Mouse (Mus musculus): ENCODE results near the gene Tex19.2. TPM values are rescaled to one million over a fixed set of nuclear protein-coding genes. Genes with fewer than 3 reads are reported as not detected.
A peak's percentile ranks its signal among the peaks of the same experiment; 100 is the strongest.

Tex19.2 gene
- polyA plus RNA-seq, 1 experiment from 2014 or later = not detected

DNA sequence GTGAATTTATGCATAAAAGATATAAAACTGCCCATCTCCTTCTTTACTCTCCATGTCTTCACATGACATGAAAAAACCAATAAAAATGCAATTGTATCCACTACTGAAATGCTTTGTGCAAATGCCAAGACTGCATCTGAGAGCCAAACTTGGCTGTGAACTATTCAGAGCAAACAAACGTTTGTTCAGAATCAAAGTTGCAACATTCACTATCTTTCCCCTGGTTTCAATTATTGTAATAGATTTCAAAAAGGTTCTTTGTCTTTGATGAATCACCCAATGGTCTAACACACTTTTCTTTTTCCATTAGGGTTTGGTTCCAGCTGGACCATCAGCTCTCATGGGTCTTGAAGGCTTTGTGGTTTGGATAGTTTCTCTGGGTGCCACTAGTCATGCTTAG, 11.1 kb upstream of the Tex19.2 start:
- 46% methylated on average over 1 of the region's 1 CpGs for WGBS (ENCODE audit: insufficient replicate concordance)
- TF ChIP-seq CTCF (IDR thresholded peaks at IDR 0.05; ENCODE audit: low read depth) (no peak), EP300 (IDR thresholded peaks at IDR 0.05; ENCODE audit: low read depth) (no peak)

GRCm38 (mm10) chr11:121127441-121127840, 9.0 kb upstream of the Tex19.2 start:
- no peak overlapping the region for H3K4me3 ChIP-seq (ENCODE audit: low read depth, low read length)
- H3K36me3 ChIP-seq (replicated peaks; ENCODE audit: insufficient read depth, low read length) = no peaks in the 10 kb centered on the region
- no peaks in the 10 kb centered on the region for H3K9me3 ChIP-seq (ENCODE audit: low read length)
- 0 out of 2 replicates have a peak, but pooled peaks cover 3% of the 10 kb centered on the region for H3K4me1 ChIP-seq (ENCODE audit: insufficient read depth)
- no peak overlapping the region for H3K27ac ChIP-seq (ENCODE audit: low read depth)
- TF ChIP-seq EP300 (IDR thresholded peaks at IDR 0.05; ENCODE audit: low read depth) (no peak), CTCF (IDR thresholded peaks at IDR 0.05; ENCODE audit: low read depth) (no peak)
- ATAC-seq = no peak
- WGBS (ENCODE audit: insufficient replicate concordance) = 86% methylated on average over 3 of the region's 3 CpGs
- no peak for DNase-seq
- no peak overlapping the region for H3K9ac ChIP-seq (replicated peaks)
- H3K27me3 ChIP-seq (ENCODE audit: insufficient read depth, low read length) = no peaks in the 10 kb centered on the region
- no peak overlapping the region for H3K4me2 ChIP-seq (ENCODE audit: low read depth, low read length)

More for the DNA sequence above, 11.1 kb upstream of the Tex19.2 start:
- Histone ChIP-seq H3K4me2 (ENCODE audit: low read depth, low read length) (no peak overlapping the region), H3K4me3 (ENCODE audit: low read depth, low read length) (no peak overlapping the region), H3K27ac (ENCODE audit: low read depth) (no peak overlapping the region), H3K4me1 (ENCODE audit: insufficient read depth) (0 out of 2 replicates have a peak, but pooled peaks cover 3% of the 10 kb centered on the region), H3K9ac (replicated peaks) (no peak overlapping the region), H3K27me3 (ENCODE audit: insufficient read depth, low read length) (no peaks in the 10 kb centered on the region), H3K9me3 (ENCODE audit: low read length) (no peaks in the 10 kb centered on the region), H3K36me3 (replicated peaks; ENCODE audit: insufficient read depth, low read length) (no peaks in the 10 kb centered on the region)
- DNase-seq = no peak
- no peak for ATAC-seq

DNA sequence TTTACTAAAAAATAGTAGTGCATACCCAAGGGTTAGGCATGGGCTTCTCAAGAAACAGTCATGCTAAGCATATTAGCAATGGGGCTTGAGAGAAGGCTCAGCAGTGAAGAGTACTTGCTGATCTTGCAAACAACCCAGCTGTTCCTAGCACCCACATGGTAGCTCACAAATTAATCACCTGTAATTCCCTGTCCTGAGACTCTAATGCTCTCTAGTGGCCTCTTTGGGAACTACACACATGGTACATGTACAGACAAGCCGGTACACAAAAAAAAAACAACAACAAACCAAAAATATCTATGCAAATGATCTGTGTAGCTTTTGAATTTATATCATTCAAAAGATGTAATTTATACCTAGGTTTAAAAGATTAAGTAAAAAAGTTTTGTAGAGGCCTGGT, 7.9 kb upstream of the Tex19.2 start:
- ATAC-seq (no peak), DNase-seq (no peak)
- TF ChIP-seq EP300 (IDR thresholded peaks at IDR 0.05; ENCODE audit: low read depth) (no peak), CTCF (IDR thresholded peaks at IDR 0.05; ENCODE audit: low read depth) (peak; percentile 64)
- no peaks in the 10 kb centered on the region for H3K27me3 ChIP-seq (ENCODE audit: insufficient read depth, low read length)
- no peaks in the 10 kb centered on the region for H3K36me3 ChIP-seq (replicated peaks; ENCODE audit: insufficient read depth, low read length)
- WGBS (ENCODE audit: insufficient replicate concordance) = 72% methylated on average over 1 of the region's 1 CpGs
- no peak overlapping the region for H3K4me3 ChIP-seq (ENCODE audit: low read depth, low read length)
- no peak overlapping the region for H3K27ac ChIP-seq (ENCODE audit: low read depth)
- no peaks in the 10 kb centered on the region for H3K9me3 ChIP-seq (ENCODE audit: low read length)
- 0 out of 2 replicates have a peak, but pooled peaks cover 3% of the 10 kb centered on the region for H3K4me1 ChIP-seq (ENCODE audit: insufficient read depth)
- H3K9ac ChIP-seq (replicated peaks) = no peak overlapping the region
- H3K4me2 ChIP-seq (ENCODE audit: low read depth, low read length) = no peak overlapping the region

- no peak overlapping the region for H3K9ac ChIP-seq (replicated peaks)
- DNase-seq = no peak
- 0 out of 2 replicates have a peak, but pooled peaks cover 3% of the 10 kb centered on the region for H3K4me1 ChIP-seq (ENCODE audit: insufficient read depth)
- H3K4me2 ChIP-seq (ENCODE audit: low read depth, low read length) = no peak overlapping the region
- ATAC-seq = no peak
- H3K4me3 ChIP-seq (ENCODE audit: low read depth, low read length) = no peak overlapping the region
- TF ChIP-seq CTCF (IDR thresholded peaks at IDR 0.05; ENCODE audit: low read depth) (no peak), EP300 (IDR thresholded peaks at IDR 0.05; ENCODE audit: low read depth) (no peak)
- WGBS (ENCODE audit: insufficient replicate concordance) = 58% methylated on average over 3 of the region's 3 CpGs
- H3K9me3 ChIP-seq (ENCODE audit: low read length) = no peaks in the 10 kb centered on the region
- no peaks in the 10 kb centered on the region for H3K27me3 ChIP-seq (ENCODE audit: insufficient read depth, low read length)
- no peaks in the 10 kb centered on the region for H3K36me3 ChIP-seq (replicated peaks; ENCODE audit: insufficient read depth, low read length)
- H3K27ac ChIP-seq (ENCODE audit: low read depth) = no peak overlapping the region
Measured at GRCm38 (mm10) chr11:121125522-121126172, 7.2 kb upstream of the Tex19.2 start.

DNA sequence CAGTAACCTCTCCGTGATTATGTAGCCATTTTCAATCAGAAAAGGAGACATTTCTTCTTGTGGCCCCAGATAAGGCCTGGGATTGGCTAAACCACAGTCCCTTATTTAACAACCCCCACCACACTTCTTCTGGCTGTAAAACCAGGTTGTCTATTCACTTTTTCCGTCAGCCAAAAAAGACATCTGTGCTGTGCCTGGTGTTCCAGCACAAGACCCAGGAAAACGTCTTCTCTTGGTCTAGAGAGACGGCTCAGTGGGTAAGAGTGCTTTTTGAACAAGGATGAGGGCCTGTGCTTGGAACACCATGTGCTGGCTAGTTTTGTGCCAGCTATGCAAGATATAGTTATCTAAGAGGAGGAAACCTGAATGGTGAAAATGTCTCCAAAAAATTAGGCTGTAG, 5.0 kb upstream of the Tex19.2 start:
- Histone ChIP-seq H3K9me3 (ENCODE audit: low read length) (no peaks in the 10 kb centered on the region), H3K27me3 (ENCODE audit: insufficient read depth, low read length) (no peaks in the 10 kb centered on the region), H3K27ac (ENCODE audit: low read depth) (no peak overlapping the region), H3K36me3 (replicated peaks; ENCODE audit: insufficient read depth, low read length) (no peaks in the 10 kb centered on the region), H3K4me2 (ENCODE audit: low read depth, low read length) (no peak overlapping the region), H3K4me1 (ENCODE audit: insufficient read depth) (no peaks in the 10 kb centered on the region), H3K4me3 (ENCODE audit: low read depth, low read length) (no peak overlapping the region), H3K9ac (replicated peaks) (no peak overlapping the region)
- DNase-seq (no peak), ATAC-seq (no peak)
- TF ChIP-seq EP300 (IDR thresholded peaks at IDR 0.05; ENCODE audit: low read depth) (no peak), CTCF (IDR thresholded peaks at IDR 0.05; ENCODE audit: low read depth) (no peak)
- 78% methylated on average over 4 of the region's 4 CpGs for WGBS (ENCODE audit: insufficient replicate concordance)

GRCm38 (mm10) chr11:121122024-121122670, 3.7 kb upstream of the Tex19.2 start:
- WGBS (ENCODE audit: insufficient replicate concordance) = 38% methylated on average over 2 of the region's 2 CpGs
- H3K4me1 ChIP-seq (ENCODE audit: insufficient read depth) = no peaks in the 10 kb centered on the region
- no peak overlapping the region for H3K4me3 ChIP-seq (ENCODE audit: low read depth, low read length)
- TF ChIP-seq CTCF (IDR thresholded peaks at IDR 0.05; ENCODE audit: low read depth) = no peak
- TF ChIP-seq EP300 (IDR thresholded peaks at IDR 0.05; ENCODE audit: low read depth) = no peak
- no peak overlapping the region for H3K4me2 ChIP-seq (ENCODE audit: low read depth, low read length)
- no peak overlapping the region for H3K27ac ChIP-seq (ENCODE audit: low read depth)
- H3K27me3 ChIP-seq (ENCODE audit: insufficient read depth, low read length) = no peaks in the 10 kb centered on the region
- no peaks in the 10 kb centered on the region for H3K9me3 ChIP-seq (ENCODE audit: low read length)
- no peak for DNase-seq
- H3K36me3 ChIP-seq (replicated peaks; ENCODE audit: insufficient read depth, low read length) = no peaks in the 10 kb centered on the region
- H3K9ac ChIP-seq (replicated peaks) = no peak overlapping the region
- ATAC-seq = no peak
